Mouse (Mus musculus): ENCODE measurements at regions not wholly inside any gene's neighbourhood (a gene's known extent, or its start where the extent isn't known, plus 50 kb on each side); places are given as distances from the start of the nearest gene placed in this dataset.
A peak's percentile ranks its signal among the peaks of the same experiment; 100 is the strongest.

GRCm38 (mm10) chr16:76539669-76540068, 166.0 kb upstream of the Nrip1 start:
- ATAC-seq (ENCODE audit: insufficient read depth, low FRiP score, low TSS enrichment) (peak; percentile 81), DNase-seq (ENCODE audit: low spot score) (peak; percentile 64)
- Histone ChIP-seq H3K4me3 (ENCODE audit: low read depth, low read length) (no peak overlapping the region), H3K27ac (ENCODE audit: low read depth, low read length) (no peak overlapping the region), H3K36me3 (ENCODE audit: control insufficient read depth, insufficient read depth, low read length) (no peaks in the 10 kb centered on the region), H3K27me3 (ENCODE audit: control insufficient read depth, insufficient read depth, low read length) (no peaks in the 10 kb centered on the region), H3K4me1 (ENCODE audit: control insufficient read depth, insufficient read depth, low read length) (peaks cover 11% of the 10 kb centered on the region), H3K9ac (ENCODE audit: low read length) (no peak overlapping the region), H3K4me2 (ENCODE audit: low read depth) (no peak overlapping the region), H3K9me3 (ENCODE audit: control insufficient read depth, low read length) (no peaks in the 10 kb centered on the region)
- WGBS = 2% methylated on average over 6 of the region's 6 CpGs

GRCm38 (mm10) chr16:76537871-76538270, 164.2 kb upstream of the Nrip1 start:
- no peak for DNase-seq (ENCODE audit: low spot score)

DNA sequence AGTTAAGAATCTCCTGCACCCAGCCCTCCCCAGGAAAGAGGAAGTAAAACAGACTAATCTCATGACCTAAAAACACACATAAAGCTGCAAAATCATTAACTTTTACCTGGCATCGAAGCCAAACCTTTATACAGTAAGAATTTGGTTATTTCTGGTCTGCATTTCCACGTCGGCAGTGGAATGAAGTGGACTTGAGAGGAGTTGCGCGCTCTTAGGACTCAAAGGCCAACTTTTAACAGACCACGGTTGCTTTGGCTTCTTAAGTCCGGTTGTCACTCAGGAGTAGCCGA, 159.2 kb upstream of the Nrip1 start:
- Histone ChIP-seq H3K9me3 (ENCODE audit: control insufficient read depth, low read length) (no peaks in the 10 kb centered on the region), H3K4me2 (ENCODE audit: low read depth) (no peak overlapping the region), H3K4me1 (ENCODE audit: control insufficient read depth, insufficient read depth, low read length) (no peaks in the 10 kb centered on the region), H3K27ac (ENCODE audit: low read depth, low read length) (no peak overlapping the region), H3K27me3 (ENCODE audit: control insufficient read depth, insufficient read depth, low read length) (no peaks in the 10 kb centered on the region), H3K9ac (ENCODE audit: low read length) (no peak overlapping the region), H3K36me3 (ENCODE audit: control insufficient read depth, insufficient read depth, low read length) (no peaks in the 10 kb centered on the region), H3K4me3 (ENCODE audit: low read depth, low read length) (no peak overlapping the region)
- 91% methylated on average over 8 of the region's 8 CpGs for WGBS
- ATAC-seq (ENCODE audit: insufficient read depth, low FRiP score, low TSS enrichment) = no peak
- DNase-seq (ENCODE audit: low spot score) = no peak

More at GRCm38 (mm10) chr16:76537871-76538270, 164.2 kb upstream of the Nrip1 start:
- Histone ChIP-seq H3K4me3 (ENCODE audit: low read depth, low read length) (no peak overlapping the region), H3K4me1 (ENCODE audit: control insufficient read depth, insufficient read depth, low read length) (peaks cover 11% of the 10 kb centered on the region), H3K36me3 (ENCODE audit: control insufficient read depth, insufficient read depth, low read length) (no peaks in the 10 kb centered on the region), H3K27me3 (ENCODE audit: control insufficient read depth, insufficient read depth, low read length) (no peaks in the 10 kb centered on the region), H3K9me3 (ENCODE audit: control insufficient read depth, low read length) (no peaks in the 10 kb centered on the region), H3K27ac (ENCODE audit: low read depth, low read length) (no peak overlapping the region), H3K4me2 (ENCODE audit: low read depth) (no peak overlapping the region), H3K9ac (ENCODE audit: low read length) (no peak overlapping the region)
- WGBS = 92% methylated on average over 11 of the region's 11 CpGs
- no peak for ATAC-seq (ENCODE audit: insufficient read depth, low FRiP score, low TSS enrichment)

DNA sequence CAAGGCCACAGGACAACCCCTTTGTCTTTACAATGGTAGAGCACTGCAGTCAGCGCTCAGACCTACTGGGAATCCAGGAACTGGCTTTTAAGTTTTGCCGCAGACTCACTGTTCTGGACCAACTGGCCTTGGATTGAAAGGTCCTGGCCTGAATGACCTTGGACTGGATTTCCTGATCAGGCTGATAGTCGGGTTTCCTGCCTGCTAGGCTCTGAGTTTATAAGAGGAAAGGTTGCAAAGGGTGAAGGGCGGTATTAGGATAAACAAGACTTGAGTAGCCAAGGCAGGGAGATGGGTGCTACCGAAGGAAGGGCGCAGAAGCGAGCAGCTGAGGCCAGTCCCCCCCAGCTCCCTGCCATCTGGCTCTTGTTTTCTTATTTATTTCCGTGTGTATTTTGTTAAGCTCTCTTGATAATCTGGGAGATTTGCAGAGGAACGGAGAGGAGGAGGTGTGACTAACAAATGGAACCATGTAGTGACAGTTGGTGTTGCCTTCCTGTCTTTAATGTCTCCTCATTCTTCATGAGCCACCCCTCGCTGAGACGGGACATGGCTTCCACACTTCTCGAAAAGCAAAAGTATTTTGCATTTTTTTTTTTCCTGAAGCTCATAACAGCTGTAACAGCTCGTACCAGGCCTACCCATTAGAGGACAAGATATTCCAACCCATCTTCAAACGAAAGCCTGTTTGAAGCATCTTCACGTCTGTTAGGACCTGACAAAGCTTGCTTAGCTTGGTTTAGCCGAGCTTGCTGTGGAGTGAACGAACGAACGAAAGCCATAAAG, 158.7 kb upstream of the Nrip1 start:
- Histone ChIP-seq H3K4me1 (ENCODE audit: control insufficient read depth, insufficient read depth, low read length) (no peaks in the 10 kb centered on the region), H3K9me3 (ENCODE audit: control insufficient read depth, low read length) (no peaks in the 10 kb centered on the region), H3K36me3 (ENCODE audit: control insufficient read depth, insufficient read depth, low read length) (no peaks in the 10 kb centered on the region), H3K27ac (ENCODE audit: low read depth, low read length) (no peak overlapping the region), H3K27me3 (ENCODE audit: control insufficient read depth, insufficient read depth, low read length) (no peaks in the 10 kb centered on the region), H3K4me3 (ENCODE audit: low read depth, low read length) (no peak overlapping the region), H3K9ac (ENCODE audit: low read length) (no peak overlapping the region), H3K4me2 (ENCODE audit: low read depth) (no peak overlapping the region)
- ATAC-seq (ENCODE audit: insufficient read depth, low FRiP score, low TSS enrichment) (no peak), DNase-seq (ENCODE audit: low spot score) (no peak)
- 74% methylated on average over 19 of the region's 19 CpGs for WGBS

DNA sequence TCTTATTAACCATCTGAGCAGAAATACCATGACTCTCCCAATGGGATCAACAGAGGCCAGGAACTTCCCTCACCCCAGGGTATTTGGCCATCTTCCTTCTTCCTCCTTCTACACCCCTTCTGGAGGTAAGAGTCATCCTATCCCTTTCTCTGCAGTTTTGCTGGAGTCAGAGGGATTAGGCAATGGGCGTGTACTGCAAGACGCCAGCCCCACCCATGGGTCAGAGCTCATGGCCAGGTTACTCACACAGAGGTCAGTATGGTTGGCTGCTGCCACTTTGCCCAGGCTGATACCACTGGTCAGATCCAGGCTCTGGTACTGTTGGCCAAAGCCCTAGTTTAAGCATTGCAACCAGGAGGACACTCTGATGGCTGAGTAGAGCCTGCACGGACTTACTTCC, 157.3 kb upstream of the Nrip1 start:
- H3K36me3 ChIP-seq (ENCODE audit: control insufficient read depth, insufficient read depth, low read length) = no peaks in the 10 kb centered on the region
- H3K27me3 ChIP-seq (ENCODE audit: control insufficient read depth, insufficient read depth, low read length) = no peaks in the 10 kb centered on the region
- H3K4me1 ChIP-seq (ENCODE audit: control insufficient read depth, insufficient read depth, low read length) = no peaks in the 10 kb centered on the region
- ATAC-seq (ENCODE audit: insufficient read depth, low FRiP score, low TSS enrichment) (no peak), DNase-seq (ENCODE audit: low spot score) (no peak)
- 95% methylated on average over 3 of the region's 3 CpGs for WGBS
- no peak overlapping the region for H3K9ac ChIP-seq (ENCODE audit: low read length)
- no peaks in the 10 kb centered on the region for H3K9me3 ChIP-seq (ENCODE audit: control insufficient read depth, low read length)
- H3K4me3 ChIP-seq (ENCODE audit: low read depth, low read length) = no peak overlapping the region
- no peak overlapping the region for H3K27ac ChIP-seq (ENCODE audit: low read depth, low read length)
- H3K4me2 ChIP-seq (ENCODE audit: low read depth) = no peak overlapping the region

- DNase-seq (ENCODE audit: low spot score) = no peak
- no peaks in the 10 kb centered on the region for H3K36me3 ChIP-seq (ENCODE audit: control insufficient read depth, insufficient read depth, low read length)
- ATAC-seq (ENCODE audit: insufficient read depth, low FRiP score, low TSS enrichment) = no peak
- H3K27ac ChIP-seq (ENCODE audit: low read depth, low read length) = no peak overlapping the region
- no peaks in the 10 kb centered on the region for H3K4me1 ChIP-seq (ENCODE audit: control insufficient read depth, insufficient read depth, low read length)
- no peaks in the 10 kb centered on the region for H3K9me3 ChIP-seq (ENCODE audit: control insufficient read depth, low read length)
- no peak overlapping the region for H3K4me3 ChIP-seq (ENCODE audit: low read depth, low read length)
- WGBS = 94% methylated on average over 4 of the region's 4 CpGs
- no peak overlapping the region for H3K4me2 ChIP-seq (ENCODE audit: low read depth)
- no peaks in the 10 kb centered on the region for H3K27me3 ChIP-seq (ENCODE audit: control insufficient read depth, insufficient read depth, low read length)
- H3K9ac ChIP-seq (ENCODE audit: low read length) = no peak overlapping the region
These were observed 156.0 kb upstream of the Nrip1 start for GRCm38 (mm10) chr16:76529613-76530012.

DNA sequence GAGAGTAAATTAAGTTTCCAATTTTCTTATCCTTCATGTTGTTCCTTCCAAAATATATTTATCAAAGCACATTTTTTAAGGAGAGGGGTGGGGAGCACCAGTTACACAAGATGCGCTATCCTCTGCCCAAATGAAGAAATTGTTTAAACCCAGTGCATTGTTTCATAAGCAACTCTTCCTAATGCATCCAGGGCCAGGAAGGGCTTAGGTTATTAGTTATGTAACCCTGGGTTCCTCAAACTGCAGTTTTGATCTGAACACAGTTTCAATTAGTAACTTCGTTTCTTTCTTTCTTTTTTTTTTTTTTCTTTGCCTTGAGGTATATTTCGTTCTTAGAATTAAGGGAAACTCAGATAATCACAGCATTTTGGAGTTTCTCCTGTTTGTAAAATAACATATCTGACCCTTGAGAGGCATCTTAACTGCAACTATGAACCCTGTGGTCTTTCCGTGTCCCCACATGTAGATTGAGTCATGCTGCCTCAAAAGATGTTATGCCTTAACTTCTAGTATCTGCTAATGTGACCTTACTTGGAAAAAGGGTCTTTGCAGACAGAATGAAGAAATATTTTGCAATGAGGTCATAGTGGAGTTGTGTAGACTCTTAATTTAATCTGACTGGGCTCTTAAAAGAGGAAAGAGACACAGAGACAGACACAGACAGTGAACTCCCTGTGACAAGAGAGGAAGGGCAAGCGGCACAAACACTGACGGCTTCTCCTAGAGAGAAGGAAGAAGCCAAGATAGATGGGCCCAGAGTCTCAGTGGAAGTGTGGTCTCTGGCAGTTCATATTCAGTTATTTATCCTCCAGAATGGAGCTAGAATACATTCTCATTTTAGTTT, 153.7 kb upstream of the Nrip1 start:
- H3K36me3 ChIP-seq (ENCODE audit: control insufficient read depth, insufficient read depth, low read length) = no peaks in the 10 kb centered on the region
- no peaks in the 10 kb centered on the region for H3K27me3 ChIP-seq (ENCODE audit: control insufficient read depth, insufficient read depth, low read length)
- H3K27ac ChIP-seq (ENCODE audit: low read depth, low read length) = no peak overlapping the region
- DNase-seq (ENCODE audit: low spot score) = no peak
- no peaks in the 10 kb centered on the region for H3K4me1 ChIP-seq (ENCODE audit: control insufficient read depth, insufficient read depth, low read length)
- no peaks in the 10 kb centered on the region for H3K9me3 ChIP-seq (ENCODE audit: control insufficient read depth, low read length)
- no peak overlapping the region for H3K4me2 ChIP-seq (ENCODE audit: low read depth)
- WGBS = 89% methylated on average over 6 of the region's 6 CpGs
- no peak for ATAC-seq (ENCODE audit: insufficient read depth, low FRiP score, low TSS enrichment)
- no peak overlapping the region for H3K4me3 ChIP-seq (ENCODE audit: low read depth, low read length)
- no peak overlapping the region for H3K9ac ChIP-seq (ENCODE audit: low read length)

DNA sequence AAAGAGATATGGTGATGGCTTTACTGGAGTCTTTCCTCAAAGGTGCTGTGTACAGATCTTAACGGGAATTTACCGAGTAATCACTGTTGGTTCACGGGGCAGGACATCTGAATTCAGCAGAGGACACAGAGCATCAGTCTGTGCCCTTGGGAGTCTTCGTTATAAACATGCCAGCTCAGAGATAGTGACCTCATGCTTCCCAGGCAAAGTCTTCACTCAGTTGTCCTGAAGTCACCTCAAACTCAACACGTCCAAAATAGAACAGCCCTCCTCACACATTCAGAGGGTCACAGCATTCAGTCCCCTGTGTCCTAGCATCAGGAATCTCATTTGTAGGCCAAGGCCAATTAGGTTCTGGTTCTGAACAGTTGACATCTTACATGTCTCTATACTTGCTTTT, 151.9 kb upstream of the Nrip1 start:
- WGBS = 84% methylated on average over 5 of the region's 5 CpGs
- no peaks in the 10 kb centered on the region for H3K9me3 ChIP-seq (ENCODE audit: control insufficient read depth, low read length)
- no peaks in the 10 kb centered on the region for H3K27me3 ChIP-seq (ENCODE audit: control insufficient read depth, insufficient read depth, low read length)
- ATAC-seq (ENCODE audit: insufficient read depth, low FRiP score, low TSS enrichment) = no peak
- H3K27ac ChIP-seq (ENCODE audit: low read depth, low read length) = no peak overlapping the region
- DNase-seq (ENCODE audit: low spot score) = no peak
- H3K4me3 ChIP-seq (ENCODE audit: low read depth, low read length) = no peak overlapping the region
- no peaks in the 10 kb centered on the region for H3K36me3 ChIP-seq (ENCODE audit: control insufficient read depth, insufficient read depth, low read length)
- H3K9ac ChIP-seq (ENCODE audit: low read length) = no peak overlapping the region
- no peaks in the 10 kb centered on the region for H3K4me1 ChIP-seq (ENCODE audit: control insufficient read depth, insufficient read depth, low read length)
- H3K4me2 ChIP-seq (ENCODE audit: low read depth) = no peak overlapping the region

- Histone ChIP-seq H3K4me2 (ENCODE audit: low read depth) (no peak overlapping the region), H3K4me3 (ENCODE audit: low read depth, low read length) (no peak overlapping the region), H3K9me3 (ENCODE audit: control insufficient read depth, low read length) (no peaks in the 10 kb centered on the region), H3K36me3 (ENCODE audit: control insufficient read depth, insufficient read depth, low read length) (no peaks in the 10 kb centered on the region), H3K9ac (ENCODE audit: low read length) (no peak overlapping the region), H3K4me1 (ENCODE audit: control insufficient read depth, insufficient read depth, low read length) (no peaks in the 10 kb centered on the region), H3K27ac (ENCODE audit: low read depth, low read length) (no peak overlapping the region), H3K27me3 (ENCODE audit: control insufficient read depth, insufficient read depth, low read length) (no peaks in the 10 kb centered on the region)
- 76% methylated on average over 4 of the region's 4 CpGs for WGBS
- ATAC-seq (ENCODE audit: insufficient read depth, low FRiP score, low TSS enrichment) (no peak), DNase-seq (ENCODE audit: low spot score) (no peak)
These were observed 151.3 kb upstream of the Nrip1 start for GRCm38 (mm10) chr16:76524921-76525320.

Data from neural tube, embryonic 11.5 days (tissue).